Mouse (Mus musculus) small intestine, adult 2 months (tissue): ENCODE results near the gene Dpf2. TPM values are rescaled to one million over a fixed set of nuclear protein-coding genes. Genes with fewer than 3 reads are reported as not detected.

Experiments used
- H3K27ac ChIP-seq: fragments of 200-500 bp; 2 replicates; pipeline ENCODE4 v1.5.1; 2012; ENCODE audit warnings: low read depth, low read length, control low read depth, inconsistent platforms; ENCODE audit not compliant: insufficient read depth
- H3K27me3 ChIP-seq: fragments of 200-500 bp; 2 replicates; pipeline ENCODE4 v1.6.1; 2012; ENCODE audit warnings: mild to moderate bottlenecking, moderate library complexity, low read length, inconsistent platforms; ENCODE audit not compliant: control insufficient read depth, insufficient read depth
- H3K36me3 ChIP-seq: fragments of 200-500 bp; 2 replicates; pipeline ENCODE4 v1.6.1; 2012; ENCODE audit warnings: mild to moderate bottlenecking, low read length, control low read depth, inconsistent platforms; ENCODE audit not compliant: control insufficient read depth, insufficient read depth
- H3K4me1 ChIP-seq: fragments of 200-500 bp; 2 replicates; pipeline ENCODE4 v1.6.1; 2012; ENCODE audit warnings: low read length, inconsistent platforms, mixed read lengths; ENCODE audit not compliant: control insufficient read depth, insufficient read depth, insufficient read length
- H3K4me3 ChIP-seq: fragments of 200-500 bp; 2 replicates; pipeline ENCODE4 v1.5.1; 2012; ENCODE audit warnings: low read depth, mild to moderate bottlenecking, control low read depth, inconsistent platforms, low read length, moderate library complexity
- CTCF ChIP-seq: fragments of 200-500 bp; IDR thresholded peaks from 2 replicates; pipeline ENCODE4 v1.5.1; 2012; ENCODE audit warnings: low read depth, mild to moderate bottlenecking, control low read depth, inconsistent platforms, low read length, moderate library complexity, mixed read lengths; ENCODE audit not compliant: insufficient replicate concordance, insufficient read length; ENCODE audit errors: extremely low read depth
- POLR2A ChIP-seq: fragments of 200-500 bp; IDR thresholded peaks from 2 replicates; pipeline ENCODE4 v1.6.1; 2012; ENCODE audit warnings: low read depth, mild to moderate bottlenecking, control low read depth, inconsistent platforms, low read length, moderate library complexity
- WGBS: fragments of 180-500 bp; shearing (Covaris S2); methylation state at CpG from one replicate; pipeline ENCODE4 v1.1.7; 2018; 5-methylcytosine and 5-hydroxymethylcytosine counted together
- polyA plus RNA-seq: library from polyadenylated mRNA; depleted of rRNA; stranded (reverse); fragments of >200 nt; gene quantifications from 2 replicates; pipeline ENCODE4 v1.2.3, GENCODE M21; 2012

Gene Dpf2
- polyA plus RNA-seq, 1 experiment, result 64.3 TPM

- no peak for TF ChIP-seq POLR2A
- no peak for TF ChIP-seq CTCF
- 48% methylated on average over 5 of the region's 5 CpGs for WGBS
- Histone ChIP-seq H3K4me1 (peaks cover 39% of the 10 kb centered on the region), H3K36me3 (no peaks in the 10 kb centered on the region), H3K4me3 (no peak overlapping the region), H3K27ac (peak overlapping the region; percentile 11; the same call in 1 of the 2 replicates), H3K27me3 (no peaks in the 10 kb centered on the region)
These were observed 22.9 kb upstream of the Dpf2 start for GRCm38 (mm10) chr19:5935691-5936090.

- no peak for TF ChIP-seq CTCF
- TF ChIP-seq POLR2A, result no peak
- H3K27me3 ChIP-seq, result no peaks in the 10 kb centered on the region
- no peaks in the 10 kb centered on the region for H3K36me3 ChIP-seq
- no peak overlapping the region for H3K4me3 ChIP-seq
- H3K4me1 ChIP-seq, result peaks cover 36% of the 10 kb centered on the region
- peak overlapping the region; percentile 11 for H3K27ac ChIP-seq
- 24% methylated on average over 3 of the region's 3 CpGs for WGBS
These were observed 22.5 kb upstream of the Dpf2 start for GRCm38 (mm10) chr19:5935266-5935665.

- Histone ChIP-seq H3K4me3 (no peak overlapping the region), H3K36me3 (no peaks in the 10 kb centered on the region), H3K27me3 (no peaks in the 10 kb centered on the region), H3K27ac (0 out of 2 replicates have a peak overlapping the region, but pooled peaks have one; percentile 27), H3K4me1 (peaks cover 13% of the 10 kb centered on the region)
- TF ChIP-seq CTCF (no peak), POLR2A (no peak)
- 35% methylated on average over 14 of the region's 14 CpGs for WGBS
These were observed 17.1 kb upstream of the Dpf2 start for GRCm38 (mm10) chr19:5929634-5930596.

- no peak for TF ChIP-seq CTCF
- TF ChIP-seq POLR2A, result no peak
- no peaks in the 10 kb centered on the region for H3K36me3 ChIP-seq
- WGBS, result 69% methylated on average over 3 of the region's 3 CpGs
- no peaks in the 10 kb centered on the region for H3K27me3 ChIP-seq
- peaks cover 13% of the 10 kb centered on the region for H3K4me1 ChIP-seq
- no peak overlapping the region for H3K27ac ChIP-seq
- no peak overlapping the region for H3K4me3 ChIP-seq
These were observed 15.7 kb upstream of the Dpf2 start for GRCm38 (mm10) chr19:5928546-5928945.

GRCm38 (mm10) chr19:5928104-5928503 is 15.3 kb upstream of the Dpf2 start:
- 82% methylated on average over 6 of the region's 6 CpGs for WGBS
- no peaks in the 10 kb centered on the region for H3K36me3 ChIP-seq
- no peak overlapping the region for H3K27ac ChIP-seq
- TF ChIP-seq CTCF (no peak), POLR2A (no peak)
- H3K4me3 ChIP-seq, result no peak overlapping the region
- H3K4me1 ChIP-seq, result peaks cover 13% of the 10 kb centered on the region
- no peaks in the 10 kb centered on the region for H3K27me3 ChIP-seq

GRCm38 (mm10) chr19:5927532-5927931 is 14.7 kb upstream of the Dpf2 start:
- no peak overlapping the region for H3K4me3 ChIP-seq
- no peak overlapping the region for H3K27ac ChIP-seq
- 86% methylated on average over 8 of the region's 8 CpGs for WGBS
- H3K36me3 ChIP-seq, result no peaks in the 10 kb centered on the region
- H3K4me1 ChIP-seq, result peaks cover 13% of the 10 kb centered on the region
- no peaks in the 10 kb centered on the region for H3K27me3 ChIP-seq
- no peak for TF ChIP-seq CTCF
- TF ChIP-seq POLR2A, result no peak

GRCm38 (mm10) chr19:5927026-5927425 is 14.2 kb upstream of the Dpf2 start:
- Histone ChIP-seq H3K27ac (no peak overlapping the region), H3K4me1 (peaks cover 12% of the 10 kb centered on the region), H3K4me3 (no peak overlapping the region), H3K36me3 (no peaks in the 10 kb centered on the region), H3K27me3 (no peaks in the 10 kb centered on the region)
- no peak for TF ChIP-seq CTCF
- TF ChIP-seq POLR2A, result no peak
- 91% methylated on average over 11 of the region's 11 CpGs for WGBS

- Histone ChIP-seq H3K36me3 (no peaks in the 10 kb centered on the region), H3K27ac (peak overlapping the region; percentile 50), H3K27me3 (no peaks in the 10 kb centered on the region), H3K4me3 (peak overlapping the region; percentile 38; the same call in 1 of the 2 replicates), H3K4me1 (peaks cover 15% of the 10 kb centered on the region)
- WGBS, result 33% methylated on average over 11 of the region's 11 CpGs
- TF ChIP-seq POLR2A (no peak), CTCF (no peak)
These were observed 12.6 kb upstream of the Dpf2 start for GRCm38 (mm10) chr19:5925311-5925855.
